ENCODE assay signal across 31 mouse cellular contexts in genomic region chr2:77889949-77890348, GRCm38 (mm10).
"Had no signal": no experiment of that assay in that cellular context is flagged by ENCODE, and none has a peak within 500 bp of the region (broad histone marks: within the 10 kb centered on the region; RNA-seq: fewer than 3 reads in every experiment).

No protein-coding gene starts in this region.

- H3K9ac ChIP-seq: limb, embryonic 12.5 days; limb, embryonic 13.5 days; limb, embryonic 15.5 days; liver, embryonic 12.5 days; liver, embryonic 13.5 days; liver, embryonic 14.5 days; liver, embryonic 15.5 days; liver, postnatal 0 days; lung, embryonic 14.5 days; lung, embryonic 15.5 days; midbrain, embryonic 12.5 days; midbrain, embryonic 13.5 days; midbrain, embryonic 15.5 days had no signal

- ATAC-seq: liver, embryonic 12.5 days; liver, postnatal 0 days; lung, postnatal 0 days; midbrain, embryonic 13.5 days; midbrain, embryonic 15.5 days; midbrain, embryonic 16.5 days had no signal

- H3K27ac ChIP-seq: left cerebral cortex, adult 2 months; limb, embryonic 12.5 days; limb, embryonic 13.5 days; limb, embryonic 15.5 days; liver, embryonic 12.5 days; liver, embryonic 13.5 days; liver, embryonic 14.5 days; liver, embryonic 15.5 days; lung, embryonic 15.5 days; macrophage; midbrain, embryonic 10.5 days; midbrain, embryonic 12.5 days; midbrain, embryonic 13.5 days; midbrain, embryonic 15.5 days had no signal

- DNase-seq: layer of hippocampus, postnatal 36 days; left cerebral cortex, postnatal 4 days; liver; liver, embryonic 13.5 days; liver, postnatal 0 days; lung, adult 18-20 months; lung, adult 2 months; lung, embryonic 14.5 days; lung, postnatal 10 days; lung, postnatal 14 days; lung, postnatal 36 days; lung, postnatal 4 days; midbrain, embryonic 14.5 days had no signal

- H3K9me3 ChIP-seq: limb, embryonic 12.5 days; limb, embryonic 15.5 days; liver, embryonic 12.5 days; liver, embryonic 13.5 days; liver, embryonic 15.5 days; lung, embryonic 15.5 days; midbrain, embryonic 10.5 days; midbrain, embryonic 12.5 days; midbrain, embryonic 13.5 days; midbrain, embryonic 15.5 days had no signal

- H3K4me2 ChIP-seq: limb, embryonic 12.5 days; limb, embryonic 13.5 days; limb, embryonic 15.5 days; liver, embryonic 11.5 days; liver, embryonic 12.5 days; liver, embryonic 13.5 days; liver, embryonic 15.5 days; lung, embryonic 14.5 days; lung, embryonic 15.5 days; midbrain, embryonic 11.5 days; midbrain, embryonic 12.5 days; midbrain, embryonic 13.5 days; midbrain, embryonic 15.5 days had no signal

- H3K4me3 ChIP-seq: left cerebral cortex, adult 2 months; limb, embryonic 12.5 days; limb, embryonic 13.5 days; limb, embryonic 15.5 days; liver, embryonic 12.5 days; liver, embryonic 13.5 days; liver, embryonic 15.5 days; lung, embryonic 15.5 days; midbrain, embryonic 10.5 days; midbrain, embryonic 12.5 days; midbrain, embryonic 13.5 days; midbrain, embryonic 15.5 days; myocyte had no signal

- H3K4me1 ChIP-seq: limb, embryonic 12.5 days; limb, embryonic 13.5 days; limb, embryonic 15.5 days; liver, embryonic 12.5 days; liver, embryonic 13.5 days; liver, embryonic 15.5 days; lung, embryonic 15.5 days; midbrain, embryonic 10.5 days; midbrain, embryonic 12.5 days; midbrain, embryonic 13.5 days; midbrain, embryonic 15.5 days had no signal

- H3K27me3 ChIP-seq: limb, embryonic 12.5 days; limb, embryonic 13.5 days; limb, embryonic 15.5 days; liver, embryonic 12.5 days; liver, embryonic 13.5 days; liver, embryonic 15.5 days; lung, embryonic 15.5 days; midbrain, embryonic 12.5 days; midbrain, embryonic 13.5 days; midbrain, embryonic 15.5 days had no signal
